Mouse (Mus musculus): Measurements from ENCODE around the gene Ric8b.

The Ric8b gene

DNA sequence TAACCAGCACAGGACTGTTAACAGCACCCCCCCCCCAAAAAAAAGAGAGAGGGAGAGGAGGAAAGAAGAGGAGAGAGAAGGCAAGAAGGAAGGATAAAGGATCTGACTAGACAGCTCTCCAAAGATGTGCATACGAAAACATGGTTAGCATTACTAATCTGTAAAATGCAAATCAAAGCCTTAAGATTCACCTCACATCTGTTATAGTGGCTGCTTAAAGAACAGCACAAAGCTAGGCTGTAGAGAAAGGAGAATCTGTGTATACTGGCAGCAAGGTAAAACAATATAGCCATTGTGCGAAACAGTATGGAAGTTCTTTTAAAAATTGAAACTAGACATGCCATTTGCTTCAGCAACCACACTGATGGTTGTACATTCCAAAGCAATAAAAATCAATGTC is 49.1 kb downstream of the Ric8b start:
- no peak for DNase-seq

DNA sequence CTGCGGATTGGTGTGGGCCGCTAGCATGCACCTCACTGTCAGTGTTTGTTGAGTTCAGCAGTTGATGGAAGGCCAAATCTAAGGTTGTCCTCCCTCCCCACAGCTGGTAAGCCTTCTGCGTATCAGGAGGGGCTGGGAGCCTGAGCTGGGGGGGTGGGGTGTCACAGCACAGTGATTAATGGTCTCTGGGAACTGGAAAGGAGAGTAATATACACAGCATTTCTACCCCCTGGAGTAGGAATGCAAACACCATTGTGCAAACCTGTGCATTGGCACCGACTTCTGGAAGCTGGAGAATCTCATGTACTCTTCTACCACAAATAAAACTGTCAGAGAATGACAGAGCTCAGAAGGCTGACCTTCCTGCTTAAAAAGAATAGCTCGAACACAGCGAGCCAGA is 50.2 kb downstream of the Ric8b start:
- DNase-seq: peak; percentile 54

- no peak for DNase-seq
These were observed 51.7 kb downstream of the Ric8b start for GRCm38 (mm10) chr10:84968852-84969704.

- no peak for DNase-seq
These were observed 57.8 kb downstream of the Ric8b start for GRCm38 (mm10) chr10:84975264-84975663.

GRCm38 (mm10) chr10:84976588-84977351 is 59.4 kb downstream of the Ric8b start:
- DNase-seq: no peak

DNA sequence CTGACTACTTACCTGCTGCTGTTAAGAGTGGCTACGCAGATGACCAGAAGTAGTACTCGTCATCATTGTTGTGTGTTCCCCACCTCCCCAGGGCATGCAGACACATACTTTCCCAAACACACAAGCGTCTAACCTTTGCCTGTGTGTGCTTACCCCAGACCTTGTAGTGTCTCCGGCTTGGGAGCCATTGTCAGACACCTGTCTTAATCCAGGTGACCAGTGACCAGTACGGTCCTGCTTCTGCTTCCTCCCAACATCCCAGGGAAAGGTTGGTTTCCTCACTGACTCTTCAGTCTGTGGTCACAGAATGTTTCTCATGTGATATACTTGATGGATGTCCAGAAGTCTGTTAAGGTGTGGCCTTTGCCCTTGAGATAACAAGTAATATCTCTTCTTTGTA is 62.9 kb downstream of the Ric8b start:
- DNase-seq: no peak

DNA sequence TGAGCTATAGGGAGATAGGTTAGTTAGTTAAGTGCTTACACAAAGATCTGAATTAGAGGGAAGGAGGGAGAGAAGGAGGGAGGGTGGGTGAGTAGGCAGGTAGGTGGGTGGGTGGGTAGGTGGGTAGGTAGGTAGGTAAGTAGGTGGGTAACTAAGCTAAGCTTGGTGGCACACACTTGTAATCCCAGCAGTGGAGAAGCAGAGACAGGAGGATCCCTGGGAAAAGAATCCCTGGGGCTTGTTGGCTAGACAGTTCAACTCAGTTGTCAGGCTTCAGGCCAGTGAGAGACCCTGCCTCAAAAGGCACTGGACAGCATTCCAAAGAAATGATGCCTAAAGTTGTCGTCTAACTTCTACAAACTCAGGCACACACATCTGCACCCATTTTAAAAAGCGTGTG is 64.0 kb downstream of the Ric8b start:
- no peak for DNase-seq

GRCm38 (mm10) chr10:84982675-84983074 is 65.3 kb downstream of the Ric8b start:
- no peak for DNase-seq

DNA sequence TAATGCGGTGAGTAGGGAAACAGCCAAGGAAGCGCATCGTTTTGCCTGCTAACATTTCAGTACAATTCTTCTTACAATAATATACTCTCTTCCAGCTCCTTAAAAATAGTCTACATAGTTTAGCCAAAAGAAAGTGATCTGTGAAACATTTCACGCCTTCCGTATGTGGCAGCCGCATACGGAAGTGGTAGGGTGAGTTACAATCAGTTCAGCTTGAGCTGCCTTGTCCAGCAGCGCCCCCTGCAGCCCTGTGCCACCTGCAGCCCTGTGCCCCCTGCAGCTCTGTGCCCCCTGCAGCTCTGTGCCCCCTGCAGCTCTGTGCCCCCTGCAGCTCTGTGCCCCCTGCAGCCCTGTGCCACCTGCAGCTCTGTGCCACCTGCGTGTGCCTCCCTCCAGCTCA is 68.5 kb downstream of the Ric8b start:
- peak; percentile 33 for DNase-seq

DNA sequence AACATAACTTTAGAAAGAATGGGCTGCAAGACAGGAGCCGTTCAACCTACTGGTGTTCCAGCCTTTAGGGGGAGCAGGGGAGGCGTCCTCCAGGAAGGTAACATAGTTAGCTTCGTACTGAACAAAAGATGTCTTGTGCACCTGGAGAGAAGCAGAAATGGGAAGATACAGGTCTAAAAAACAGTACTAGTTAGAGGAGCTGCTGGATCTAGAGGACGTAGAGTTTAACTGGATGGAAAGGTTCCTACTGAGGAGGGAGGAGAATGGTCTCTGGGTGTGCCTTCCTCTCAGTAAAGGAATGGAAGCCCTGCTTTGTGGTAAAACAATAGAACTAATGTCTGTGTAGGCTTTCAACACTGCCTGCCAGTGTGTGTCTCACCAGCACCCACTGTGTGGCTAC is 70.2 kb downstream of the Ric8b start:
- DNase-seq: no peak

DNA sequence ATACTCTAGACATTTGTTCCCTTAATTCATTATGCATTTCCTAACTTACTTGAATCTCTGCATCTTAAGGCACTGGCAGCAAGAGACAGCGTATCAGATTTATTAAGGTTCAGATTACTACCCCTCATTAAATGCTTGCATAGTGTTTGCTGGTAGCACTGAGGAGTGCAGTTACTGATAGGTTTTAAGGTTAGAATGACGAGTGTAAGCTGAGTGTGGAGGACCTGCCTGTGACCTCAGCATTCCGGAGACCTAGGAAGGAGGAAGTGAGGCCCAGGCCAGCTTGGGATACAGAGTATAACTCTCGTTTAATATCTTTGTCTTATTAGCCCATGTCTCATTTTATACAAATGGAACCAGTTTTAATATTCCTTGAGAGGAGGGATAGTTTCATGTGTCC is 71.2 kb downstream of the Ric8b start:
- DNase-seq: no peak

GRCm38 (mm10) chr10:84994346-84994745 is 76.9 kb downstream of the Ric8b start:
- DNase-seq: no peak

DNA sequence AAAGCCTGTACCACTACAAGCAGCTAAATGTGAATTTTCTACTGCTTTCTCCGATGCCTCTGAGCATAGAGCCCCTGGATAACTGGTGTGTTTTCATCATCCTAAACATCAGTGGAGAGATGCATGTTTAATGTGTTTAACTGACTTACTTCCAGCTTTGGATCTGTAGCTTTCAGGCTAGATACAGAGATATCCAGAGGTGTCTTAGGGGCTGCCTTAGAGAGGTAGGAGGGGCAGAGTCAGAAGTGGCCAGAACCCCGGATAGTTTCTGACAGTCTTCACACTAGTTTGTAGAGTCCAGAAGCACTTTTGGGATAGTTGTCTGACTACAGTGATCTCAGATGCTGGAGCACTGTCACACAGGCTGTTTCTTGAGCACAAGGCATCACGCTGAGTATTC is 77.6 kb downstream of the Ric8b start:
- DNase-seq: no peak

- DNase-seq: no peak
These were observed 79.0 kb downstream of the Ric8b start for GRCm38 (mm10) chr10:84996366-84996765.

GRCm38 (mm10) chr10:84997571-84998224 is 80.3 kb downstream of the Ric8b start:
- no peak for DNase-seq

DNA sequence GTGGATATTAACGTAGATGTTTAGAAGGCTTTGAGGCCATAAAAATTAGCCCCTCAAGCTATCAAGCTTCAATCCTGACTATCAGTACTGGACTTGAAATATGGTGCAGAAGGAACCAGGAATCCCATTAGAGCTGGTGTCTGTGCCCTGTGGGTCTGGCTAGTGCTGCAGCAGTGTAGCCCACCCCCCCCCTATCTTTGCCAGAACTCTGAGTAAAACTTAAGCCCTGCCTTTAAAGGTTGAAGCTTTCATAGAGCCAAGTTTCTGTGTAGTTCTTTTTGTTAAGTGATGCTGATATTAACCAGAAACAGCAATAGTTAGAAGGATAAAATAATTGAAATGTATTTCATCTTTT is 80.8 kb downstream of the Ric8b start:
- DNase-seq: no peak

DNA sequence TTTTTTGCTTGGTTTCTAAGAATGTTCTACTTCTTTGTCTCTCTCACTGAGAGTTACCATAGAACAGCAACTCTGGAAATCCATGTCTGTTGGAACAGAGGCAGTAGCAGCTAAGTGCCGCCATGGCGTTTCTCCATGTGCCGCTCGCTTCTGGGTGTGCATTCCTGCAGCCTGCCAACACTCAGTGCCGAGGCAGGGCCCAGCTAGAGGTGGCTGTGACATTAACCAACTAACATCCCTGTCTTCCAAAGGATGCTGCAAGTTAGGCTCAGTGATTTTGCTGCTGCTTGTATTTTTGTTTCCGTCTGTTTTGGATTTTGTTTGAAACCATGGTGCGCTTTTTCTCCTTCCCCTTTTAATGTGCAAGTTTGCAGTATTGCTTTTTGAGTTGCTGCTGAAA is 84.5 kb downstream of the Ric8b start:
- no peak for DNase-seq

DNA sequence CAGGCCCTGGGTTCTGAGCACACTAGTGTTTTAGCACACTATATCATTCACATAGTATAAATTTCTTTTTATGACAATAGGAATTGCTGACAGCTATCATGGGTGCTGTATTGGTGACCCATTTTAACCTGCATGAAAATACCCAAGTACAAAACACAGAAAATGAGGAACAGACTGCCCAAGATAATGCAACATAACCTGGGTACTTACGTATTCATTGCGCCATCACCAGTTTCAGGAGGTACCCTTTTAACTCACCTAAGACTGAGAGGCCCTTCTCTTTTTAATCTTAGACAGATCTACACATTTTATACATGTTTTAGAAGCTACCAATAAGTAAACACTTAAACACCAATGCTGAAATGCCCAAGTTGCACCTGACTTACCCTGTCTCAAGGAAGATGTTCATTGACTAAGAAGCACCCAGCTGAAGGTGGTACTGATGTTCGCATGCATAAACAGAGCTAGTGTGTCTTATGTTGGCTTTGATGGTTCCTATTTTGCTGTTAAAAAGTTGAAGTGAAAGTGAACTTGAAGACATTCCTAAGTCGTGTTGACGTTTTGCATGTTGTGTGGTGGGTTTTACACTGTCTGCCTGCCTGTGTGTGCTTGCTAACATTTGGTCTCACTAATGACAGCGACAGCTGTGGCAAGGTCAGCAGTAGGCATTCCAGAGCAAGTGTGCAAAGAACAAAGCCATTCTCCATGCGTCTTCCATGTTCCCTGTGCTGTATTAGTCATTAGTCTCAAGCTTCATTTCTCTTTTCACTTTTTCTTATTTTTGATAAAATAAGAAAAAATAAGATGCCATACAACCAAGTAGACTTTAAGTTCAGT is 86.0 kb downstream of the Ric8b start:
- no peak for DNase-seq

DNA sequence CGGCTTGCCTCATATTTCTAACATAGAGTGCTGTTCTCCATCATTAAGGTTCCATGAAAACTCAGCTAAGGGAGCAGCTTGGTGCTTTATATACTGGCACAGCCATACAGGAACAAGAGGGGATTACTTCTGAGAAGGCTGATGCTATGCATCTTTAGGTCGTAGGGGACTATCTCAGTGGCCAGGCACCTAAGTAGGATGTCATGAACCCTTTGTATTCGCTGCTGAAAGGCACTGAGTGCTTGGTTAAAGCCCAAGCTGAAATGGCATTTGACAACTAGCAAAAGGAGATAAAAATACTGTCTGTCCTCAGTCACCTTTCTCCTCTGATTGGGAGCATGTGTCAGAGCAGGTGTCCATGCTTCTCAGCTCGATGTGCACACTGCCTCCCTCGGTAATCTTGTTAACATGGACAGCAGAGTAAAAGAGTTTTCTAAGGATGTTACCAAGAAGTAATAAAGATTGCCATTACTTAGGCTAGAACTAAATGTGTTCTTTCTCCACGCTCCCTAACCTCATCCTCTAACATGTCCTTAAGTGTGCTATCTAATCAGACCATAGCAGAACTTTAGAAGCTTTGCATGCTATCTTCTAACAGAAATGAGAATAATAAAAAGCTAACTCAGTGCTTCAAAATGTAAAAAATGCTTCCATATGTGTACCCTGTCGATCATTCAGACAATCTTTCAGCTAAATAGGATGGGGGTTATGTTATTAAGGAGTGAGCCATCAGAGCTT is 89.3 kb downstream of the Ric8b start:
- no peak for DNase-seq

DNA sequence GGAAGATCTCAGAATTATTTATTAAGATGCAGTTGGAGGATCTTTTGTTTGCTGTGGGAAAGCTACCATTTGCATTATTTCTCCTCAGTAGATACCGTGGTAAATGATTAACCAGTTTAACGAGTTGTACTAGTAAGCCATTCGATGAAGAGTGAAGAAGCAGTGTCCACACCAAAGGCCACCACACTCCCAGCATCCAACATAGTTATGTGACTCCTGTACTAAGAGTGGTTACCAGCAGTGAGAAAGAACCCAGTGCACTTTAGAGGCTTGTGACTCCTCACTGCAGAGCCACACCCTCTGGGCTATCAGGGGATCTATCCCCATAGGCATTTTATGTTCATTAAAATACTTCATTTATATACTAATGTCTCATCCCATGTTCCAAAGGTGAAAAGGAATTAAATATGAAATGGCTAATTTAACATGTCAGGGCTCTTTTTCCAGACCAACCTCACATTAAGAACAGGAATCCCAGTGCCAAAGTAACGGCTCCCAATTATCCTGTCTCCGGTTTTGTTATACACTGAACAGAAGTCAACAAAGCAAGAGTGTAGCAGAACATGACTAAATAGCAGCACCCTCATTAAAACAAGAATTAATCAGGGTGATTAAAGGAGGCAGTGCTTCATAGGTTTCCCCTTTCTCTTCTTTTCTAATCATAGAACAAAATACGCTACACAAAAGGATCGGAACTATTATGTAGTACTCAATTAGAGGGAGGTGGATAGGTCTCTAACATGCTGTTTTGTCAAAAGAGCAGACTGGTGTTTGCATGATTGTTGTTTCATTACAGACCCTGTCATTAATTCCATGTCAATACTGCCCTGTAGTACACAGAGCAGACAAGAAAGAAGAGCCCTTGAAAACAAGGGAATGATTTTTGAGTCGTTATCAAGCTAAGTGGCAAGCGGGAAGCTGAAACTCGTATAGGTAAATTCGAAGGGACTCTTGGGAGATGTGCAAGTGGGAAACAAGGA is 90.7 kb downstream of the Ric8b start:
- no peak for DNase-seq

- DNase-seq: no peak
These were observed 93.7 kb downstream of the Ric8b start for GRCm38 (mm10) chr10:85011066-85011465.
